Mouse (Mus musculus) lung, adult 2 months (tissue): Measurements from ENCODE around the gene Map3k7.

Experiments used
- CTCF ChIP-seq: fragments of 200-500 bp; IDR thresholded peaks from 2 replicates; pipeline ENCODE4 v1.5.1; 2011; ENCODE audit warnings: mild to moderate bottlenecking, low read length, control low read depth; ENCODE audit not compliant: insufficient read depth
- POLR2A ChIP-seq: fragments of 200-500 bp; IDR thresholded peaks from 2 replicates; pipeline ENCODE4 v1.6.1; 2011; ENCODE audit warnings: low read depth, mild to moderate bottlenecking, control low read depth, low read length, borderline replicate concordance; ENCODE audit errors: extremely low read depth

DNA sequence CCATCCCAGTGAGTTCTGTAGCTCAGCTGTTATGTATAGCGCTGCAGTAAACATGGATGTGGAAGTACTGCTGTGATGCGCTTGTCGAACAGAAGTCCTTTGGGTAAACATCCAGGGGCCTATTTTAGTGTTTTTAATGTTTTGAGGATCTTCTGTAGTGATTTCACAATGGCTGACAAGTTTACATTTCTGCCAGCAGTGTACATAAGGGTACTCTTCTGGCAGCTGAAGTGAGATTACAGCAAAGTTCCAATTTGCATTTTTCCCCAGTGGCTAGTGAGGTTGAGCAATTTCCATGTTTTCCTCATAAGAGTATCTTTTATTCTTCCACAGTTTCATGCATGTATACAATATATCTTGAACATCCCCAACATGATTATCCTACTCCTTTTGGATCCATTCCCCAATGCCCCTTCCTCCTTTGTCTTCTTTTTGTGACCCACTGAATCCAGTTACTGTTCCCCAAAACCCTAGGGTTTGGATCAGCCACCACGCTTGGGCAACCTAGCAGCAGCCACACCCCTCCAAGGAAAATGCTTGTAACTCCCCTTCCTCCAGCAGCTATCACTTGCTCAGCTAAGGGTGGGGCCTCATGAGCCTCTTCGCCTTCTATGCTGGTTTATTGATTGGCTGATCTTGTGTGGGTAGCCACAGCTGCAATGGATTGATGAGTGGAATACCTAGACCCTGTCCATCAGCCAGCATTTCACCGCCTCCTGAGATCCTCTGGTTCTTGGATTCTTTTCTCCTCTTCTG is 47.5 kb downstream of the Map3k7 start:
- TF ChIP-seq CTCF (no peak), POLR2A (no peak)
